In the genomic region with DNA sequence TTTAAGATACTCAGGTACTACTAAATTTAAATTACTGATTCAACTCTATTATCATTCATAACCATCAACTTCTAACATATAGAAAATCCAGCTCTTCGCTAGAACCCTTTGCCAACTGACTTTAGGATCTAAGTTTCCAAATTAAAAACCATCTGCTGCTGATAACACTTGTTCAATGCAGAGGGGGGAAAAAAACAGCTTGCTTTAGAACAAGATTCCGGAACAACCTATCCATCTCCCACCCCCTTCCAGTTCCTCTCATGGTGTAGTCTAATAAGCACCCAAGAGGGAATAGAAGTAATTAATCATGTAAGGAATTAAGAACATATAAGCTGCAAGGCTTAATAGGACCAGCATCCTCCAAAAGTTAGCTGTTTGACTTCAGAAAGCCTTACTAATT, we compare ENCODE assay signal across 8 mouse cellular contexts. TPM values are rescaled to one million over a fixed set of nuclear protein-coding genes. Genes with fewer than 3 reads are reported as not detected.
DNase-seq lines count a peak whose midpoint lies in the region; ATAC-seq and TF ChIP-seq lines count a peak whose summit lies in the region.

No protein-coding gene starts in this region.

- 25% methylated on average over 2 of the region's 2 CpGs for WGBS in forebrain, embryonic 14.5 days
- 12% methylated on average over 2 of the region's 2 CpGs for WGBS in liver, embryonic 13.5 days (ENCODE audit: insufficient replicate concordance)

- no peak for TF ChIP-seq RAD21 in CH12.LX (IDR thresholded peaks at IDR 0.05; ENCODE audit: low read depth, low read length)

- TF ChIP-seq POLR2A in CH12.LX (IDR thresholded peaks at IDR 0.05; ENCODE audit: low read depth, low read length) = no peak

- in situ Hi-C loops in CH12.LX (cut with MboI; ENCODE audit: low pct_ligation_motif_present, low pct_unique_long_range_greater_than_20kb, low sequenced_read_pairs) = no loop called here

- H3K79me2 ChIP-seq in CH12.LX (replicated peaks; ENCODE audit: control insufficient read depth, extremely low read depth, insufficient read depth, poor library complexity, severe bottlenecking) = peaks cover 51% of the 10 kb centered on the region

- peaks cover 4% of the 10 kb centered on the region for H3K36me3 ChIP-seq in erythroblast, embryonic 14.5 days (ENCODE audit: control insufficient read depth)
- peaks cover 0 to 2% of the 10 kb centered on the region in 2 experiments for H3K36me3 ChIP-seq in CH12.LX (replicated peaks in 1 of 2; ENCODE audit: control insufficient read depth in 1 of 2, insufficient read depth in 1 of 2, low read length in 1 of 2)
- H3K36me3 ChIP-seq in forebrain, embryonic 14.5 days (ENCODE audit: control insufficient read depth, insufficient read depth, low read length) = no peaks in the 10 kb centered on the region
- H3K36me3 ChIP-seq in liver, embryonic 13.5 days = no peaks in the 10 kb centered on the region

- no peak for DNase-seq in CH12.LX (ENCODE audit: extremely low read depth)
- DNase-seq in forebrain, embryonic 14.5 days (ENCODE audit: low spot score) = peak; percentile 11
- DNase-seq in liver, embryonic 13.5 days = no peak
- no peak for DNase-seq in left cerebral cortex, adult 18-20 months (ENCODE audit: low spot score in 2 of 2)
- DNase-seq in cerebellum, postnatal 25 days = no peak
- DNase-seq in spleen, adult 18-20 months = no peak

- H3K27ac ChIP-seq in CH12.LX (ENCODE audit: insufficient read depth, low read depth) = no peak overlapping the region
- no peak overlapping the region for H3K27ac ChIP-seq in forebrain, embryonic 14.5 days (ENCODE audit: low read depth, low read length)
- H3K27ac ChIP-seq in liver, embryonic 13.5 days = peak overlapping the region; percentile 98

- no peak for ATAC-seq in erythroblast, adult 5-6 weeks (replicated peaks; ENCODE audit: low FRiP score, poor library complexity, severe bottlenecking)
- no peak for ATAC-seq in forebrain, embryonic 14.5 days
- no peak for ATAC-seq in liver, embryonic 13.5 days (ENCODE audit: low read depth)

- H3K4me3 ChIP-seq in erythroblast, embryonic 14.5 days (replicated peaks) = peak overlapping the region; percentile 79
- peak overlapping the region; percentile 64 to 95 (median 88) for H3K4me3 ChIP-seq in CH12.LX (replicated peaks in 1 of 3; ENCODE audit: low read depth in 2 of 3, low read length in 2 of 3, poor library complexity in 1 of 3)
- H3K4me3 ChIP-seq in forebrain, embryonic 14.5 days (ENCODE audit: low read depth, low read length) = peak overlapping the region; percentile 69
- peak overlapping the region; percentile 94 for H3K4me3 ChIP-seq in liver, embryonic 13.5 days (replicated peaks)

- H3K4me2 ChIP-seq in CH12.LX (ENCODE audit: insufficient read depth, low read depth, poor library complexity, severe bottlenecking) = peak overlapping the region; percentile 94
- peak overlapping the region; percentile 84 for H3K4me2 ChIP-seq in forebrain, embryonic 14.5 days (ENCODE audit: low read length)
- peak overlapping the region; percentile 95 for H3K4me2 ChIP-seq in liver, embryonic 13.5 days

- H3K27me3 ChIP-seq in erythroblast, embryonic 14.5 days (ENCODE audit: control insufficient read depth) = no peaks in the 10 kb centered on the region; the same call in 1 of the 2 replicates
- no peaks in the 10 kb centered on the region for H3K27me3 ChIP-seq in CH12.LX (replicated peaks)
- H3K27me3 ChIP-seq in forebrain, embryonic 14.5 days (replicated peaks; ENCODE audit: control insufficient read depth, insufficient read depth, low read length) = no peaks in the 10 kb centered on the region
- H3K27me3 ChIP-seq in liver, embryonic 13.5 days = no peaks in the 10 kb centered on the region

- H3K9me3 ChIP-seq in erythroblast, embryonic 14.5 days (ENCODE audit: control insufficient read depth, low read length) = no peaks in the 10 kb centered on the region
- H3K9me3 ChIP-seq in CH12.LX (replicated peaks; ENCODE audit: low read length) = no peaks in the 10 kb centered on the region
- H3K9me3 ChIP-seq in forebrain, embryonic 14.5 days (replicated peaks; ENCODE audit: control insufficient read depth, low read length) = no peaks in the 10 kb centered on the region
- no peaks in the 10 kb centered on the region for H3K9me3 ChIP-seq in liver, embryonic 13.5 days (replicated peaks)

- no peak for TF ChIP-seq EP300 in CH12.LX (IDR thresholded peaks at IDR 0.05; ENCODE audit: low read length)

- H3K9ac ChIP-seq in CH12.LX (ENCODE audit: insufficient read depth, low read depth) = peak overlapping the region; percentile 42
- H3K9ac ChIP-seq in forebrain, embryonic 14.5 days (ENCODE audit: low read length) = peak overlapping the region; percentile 68; the same call in 1 of the 2 replicates
- H3K9ac ChIP-seq in liver, embryonic 13.5 days = peak overlapping the region; percentile 96

- H3K4me1 ChIP-seq in erythroblast, embryonic 14.5 days (ENCODE audit: control insufficient read depth) = peaks cover 35% of the 10 kb centered on the region
- peaks cover 3 to 20% of the 10 kb centered on the region in 2 experiments; a peak in 3 of 4 replicates for H3K4me1 ChIP-seq in CH12.LX (ENCODE audit: control insufficient read depth in 1 of 2, insufficient read depth in 2 of 2)
- peaks cover 15% of the 10 kb centered on the region for H3K4me1 ChIP-seq in forebrain, embryonic 14.5 days (ENCODE audit: control insufficient read depth, insufficient read depth, low read length)
- peaks cover 38% of the 10 kb centered on the region for H3K4me1 ChIP-seq in liver, embryonic 13.5 days (replicated peaks)

- dilution Hi-C loops in CH12.LX (cut with MboI; ENCODE audit: extremely low pct_ligation_motif_present, extremely low pct_unique_long_range_greater_than_20kb, low sequenced_read_pairs) = no loop called here

- TF ChIP-seq CTCF in CH12.LX (conservative IDR thresholded peaks at IDR 0.05 in 1 of 2, IDR thresholded peaks at IDR 0.05 in 1 of 2; ENCODE audit: low read depth in 2 of 2, low read length in 2 of 2) = no peak

TF ChIP-seq in CH12.LX, 34 proteins besides CTCF, POLR2A, EP300 and RAD21:
- TF ChIP-seq MYC (IDR thresholded peaks at IDR 0.05; ENCODE audit: low read depth, low read length) = no peak
- no peak for TF ChIP-seq ETS1 (conservative IDR thresholded peaks at IDR 0.05; ENCODE audit: low read depth, low read length)
- no peak for TF ChIP-seq ZKSCAN1 (IDR thresholded peaks at IDR 0.05; ENCODE audit: borderline replicate concordance, low read depth, low read length)
- no peak for TF ChIP-seq MAX (IDR thresholded peaks at IDR 0.05; ENCODE audit: low read length)
- TF ChIP-seq CHD2 (IDR thresholded peaks at IDR 0.05; ENCODE audit: low read length) = no peak
- no peak for TF ChIP-seq TCF12 (IDR thresholded peaks at IDR 0.05; ENCODE audit: low read depth, low read length)
- TF ChIP-seq RCOR1 (conservative IDR thresholded peaks at IDR 0.05; ENCODE audit: low read depth, low read length) = no peak
- TF ChIP-seq ZNF384 (IDR thresholded peaks at IDR 0.05; ENCODE audit: low read depth, low read length) = no peak
- TF ChIP-seq IRF4 (IDR thresholded peaks at IDR 0.05; ENCODE audit: low read depth, low read length) = no peak
- TF ChIP-seq ZMIZ1 (IDR thresholded peaks at IDR 0.05; ENCODE audit: low read depth, low read length) = no peak
- TF ChIP-seq POLR2AphosphoS2 (IDR thresholded peaks at IDR 0.05; ENCODE audit: low read depth, low read length) = no peak

RNA-seq across cellular contexts. Expression of gene Lin54, which starts 1.2 kb away (rescaled TPM):
- polyA plus RNA-seq in erythroblast, embryonic 14.5 days (2012) = 0.10 and 0.25 TPM in 2 replicates
- 27.2 and 29.0 TPM in 2 replicates for total RNA-seq in erythroblast, adult 5-6 weeks (2015; ENCODE audit: low replicate concordance)
- total RNA-seq in erythroblast, adult 5-6 weeks (2017; ENCODE audit: low replicate concordance) = 17.7 and 19.5 TPM in 2 replicates
- 12.8 and 12.9 TPM in 2 replicates for total RNA-seq in CH12.LX (2012; rRNA removed)
- 14.1 and 15.2 TPM in 2 replicates for total RNA-seq in CH12.LX (2014; rRNA removed)
- 11.8 and 14.1 TPM in 2 replicates for polyA plus RNA-seq in CH12.LX (2012; ENCODE audit: insufficient read length, low read depth)
- polyA plus RNA-seq in forebrain, embryonic 14.5 days (2014; fragmentation: Nextera tagmentation; extraction: Ambion mirVana) = 9.8 and 10.5 TPM in 2 replicates
- polyA plus RNA-seq in liver, embryonic 13.5 days (2015; fragmentation: Nextera tagmentation; extraction: Ambion mirVana) = 9.3 and 12.1 TPM in 2 replicates
- total RNA-seq in left cerebral cortex, adult 18-20 months (2021) = 10 to 100 TPM; 24.7 to 24.8 TPM

RNA-seq across cellular contexts. Expression of gene Cops4, which starts 18.9 kb away (rescaled TPM):
- polyA plus RNA-seq in erythroblast, embryonic 14.5 days (2012) = 0.84 and 2.2 TPM in 2 replicates
- total RNA-seq in erythroblast, adult 5-6 weeks (2015; ENCODE audit: low replicate concordance) = 19.4 and 27.5 TPM in 2 replicates
- 19.7 and 30.5 TPM in 2 replicates for total RNA-seq in erythroblast, adult 5-6 weeks (2017; ENCODE audit: low replicate concordance)
- 122 and 149 TPM in 2 replicates for total RNA-seq in CH12.LX (2012; rRNA removed)
- total RNA-seq in CH12.LX (2014; rRNA removed) = 264 and 298 TPM in 2 replicates
- polyA plus RNA-seq in CH12.LX (2012; ENCODE audit: insufficient read length, low read depth) = 133 and 134 TPM in 2 replicates
- polyA plus RNA-seq in forebrain, embryonic 14.5 days (2014; fragmentation: Nextera tagmentation; extraction: Ambion mirVana) = 203 and 211 TPM in 2 replicates
- 96.0 and 110 TPM in 2 replicates for polyA plus RNA-seq in liver, embryonic 13.5 days (2015; fragmentation: Nextera tagmentation; extraction: Ambion mirVana)
- total RNA-seq in left cerebral cortex, adult 18-20 months (2021) = 10 to 100 TPM; 84.4 to 85.3 TPM

Comparison
In these comparisons a context has a peak if more than half of its experiments do, and no peak if none do; other contexts are left out.
1. H3K9ac ChIP-seq: peak in every context shown above with its lines; median percentile 96 in liver, embryonic 13.5 days; 68 in forebrain, embryonic 14.5 days; 42 in CH12.LX.
2. RNA of gene Cops4, which starts 18.9 kb away (polyA plus RNA-seq): 203 to 211 TPM in forebrain, embryonic 14.5 days, 133 to 134 TPM in CH12.LX and 96.0 to 110 TPM in liver, embryonic 13.5 days; 0.84 to 2.2 TPM in erythroblast, embryonic 14.5 days; every median in the first group is over 10 times any median in the second.
3. Peak in every context shown above with its lines, with median percentiles within 50 percentile points of each other: H3K4me3 ChIP-seq and H3K4me2 ChIP-seq.